Mouse (Mus musculus) liver, adult (tissue): Measurements from ENCODE around the gene Cst10.

ENCODE experiments used
- GATA4 ChIP-seq: IDR thresholded peaks from 2 replicates; pipeline ENCODE4 v1.6.1; 2014; ENCODE audit warnings: mild to moderate bottlenecking, low read length; ENCODE audit not compliant: insufficient replicate concordance

Cst10 gene

DNA sequence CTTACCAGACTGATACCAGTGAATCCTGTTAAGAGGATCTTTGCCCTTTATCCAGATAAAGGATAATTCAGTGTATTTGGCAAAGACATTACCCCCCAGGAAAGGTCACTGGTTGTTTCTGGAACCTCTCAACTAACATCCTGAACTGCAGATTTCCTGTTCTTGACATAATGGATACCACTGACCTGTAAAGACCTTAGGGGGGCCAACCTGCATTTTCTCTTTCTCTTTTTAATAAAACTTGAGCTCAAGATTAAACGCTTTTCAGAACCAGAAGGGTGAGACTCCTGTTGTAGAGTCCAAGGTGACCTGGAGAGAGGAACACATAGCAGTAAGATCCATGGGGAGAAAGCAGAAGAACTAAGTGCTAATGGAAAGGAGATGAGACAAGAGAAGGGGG is at the start of gene Cst10:
TSS of gene Cst10 (plus strand) at position 301 of the 400 bp plus-strand sequence.
- TF ChIP-seq GATA4, result no peak

GRCm38 (mm10) chr2:149392951-149393350 is 11.9 kb upstream of the Cst10 start:
- no peak for TF ChIP-seq GATA4

DNA sequence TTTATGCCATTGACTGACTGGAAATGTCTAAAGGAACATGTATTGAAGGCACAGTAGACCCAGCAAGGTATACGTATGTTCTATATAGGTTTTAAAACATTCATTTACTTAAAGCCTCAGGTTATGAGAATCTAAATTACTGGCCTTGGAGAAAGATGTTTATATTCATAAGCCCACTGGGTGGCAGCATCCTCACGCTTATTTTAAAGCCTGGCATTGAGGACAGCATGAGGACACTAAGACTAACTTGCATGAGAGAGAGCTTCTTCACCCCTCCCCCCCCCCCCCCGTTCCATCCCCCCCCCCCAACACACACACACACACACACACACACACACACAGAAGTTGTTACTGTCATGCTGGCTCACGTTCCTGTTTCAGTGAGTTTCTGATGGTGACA is 17.7 kb downstream of the Cst10 start:
- TF ChIP-seq GATA4, result no peak
